Mouse (Mus musculus) left cerebral cortex, adult 11 months (tissue): Measurements from ENCODE around the gene Slc35f4.
A peak's percentile ranks its signal among the peaks of the same experiment; 100 is the strongest.

Source experiments
- DNase-seq: peaks from one replicate; pipeline ENCODE4 v3.0.0; 2022; ENCODE audit warnings: low spot score

The Slc35f4 gene

DNA sequence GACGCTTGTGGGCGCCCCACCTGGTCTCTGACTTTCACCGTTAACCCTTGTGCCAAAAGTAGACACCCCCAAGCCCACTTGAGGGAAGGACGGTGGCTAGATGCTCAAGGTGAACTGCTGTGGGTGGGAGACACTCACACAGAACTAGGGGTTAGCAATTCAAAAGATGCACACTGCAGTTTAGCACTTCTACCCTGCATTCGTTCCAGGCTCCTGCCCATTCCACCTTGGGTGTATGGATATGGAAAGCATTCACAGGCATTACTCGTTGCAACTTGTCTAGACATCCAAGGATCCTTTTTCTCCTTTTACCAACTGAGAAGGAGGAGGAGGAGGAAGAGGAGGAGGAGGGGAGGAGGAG, at the start of gene Slc35f4:
Slc35f4 (minus strand) TSS at position 116 of the 361 bp plus-strand sequence.
- DNase-seq = no peak

- no peak for DNase-seq
These were observed 42.5 kb upstream of the Slc35f4 start for GRCm38 (mm10) chr14:49568369-49568768.

GRCm38 (mm10) chr14:49560706-49561105, 34.9 kb upstream of the Slc35f4 start:
- DNase-seq = no peak

- no peak for DNase-seq
These were observed 14.3 kb upstream of the Slc35f4 start for GRCm38 (mm10) chr14:49540104-49540503.

DNA sequence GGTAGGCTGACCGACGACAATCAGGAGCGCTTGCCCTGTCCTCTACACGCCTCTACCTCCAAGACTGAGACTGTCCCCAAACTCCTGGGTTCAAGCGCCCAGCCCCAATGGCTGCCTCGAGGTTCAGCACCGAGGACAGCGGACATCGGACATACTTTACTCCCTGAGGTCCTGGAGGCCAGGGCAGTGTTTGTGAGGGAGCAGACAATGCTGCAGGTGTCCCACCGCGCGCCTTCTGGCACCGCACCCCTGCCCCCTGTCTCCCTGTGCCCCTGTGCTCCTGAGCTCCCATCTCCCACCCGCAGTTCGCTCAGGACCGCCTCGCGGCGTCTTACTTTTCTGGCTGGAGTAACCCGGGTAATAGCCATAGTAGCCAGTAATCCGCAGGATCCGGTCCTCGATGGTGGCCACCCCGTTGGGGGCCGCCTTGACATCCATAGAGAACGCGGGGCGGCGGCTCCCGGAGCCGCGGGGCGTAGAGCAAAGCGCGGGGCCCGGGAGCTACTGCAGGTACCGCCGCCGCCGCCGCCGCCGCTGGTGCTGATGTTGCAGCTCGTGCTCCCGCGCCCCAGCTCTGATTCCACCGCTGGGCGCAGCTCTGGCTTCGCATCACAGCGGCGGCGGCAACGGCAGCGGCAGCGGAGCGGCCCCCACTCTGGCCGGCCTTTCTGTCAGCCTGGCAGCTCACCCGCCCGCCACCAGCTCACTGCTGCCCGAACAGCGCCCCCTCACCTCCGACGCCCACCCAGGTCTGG, 493 bp downstream of the Slc35f4 start:
- DNase-seq = no peak

DNA sequence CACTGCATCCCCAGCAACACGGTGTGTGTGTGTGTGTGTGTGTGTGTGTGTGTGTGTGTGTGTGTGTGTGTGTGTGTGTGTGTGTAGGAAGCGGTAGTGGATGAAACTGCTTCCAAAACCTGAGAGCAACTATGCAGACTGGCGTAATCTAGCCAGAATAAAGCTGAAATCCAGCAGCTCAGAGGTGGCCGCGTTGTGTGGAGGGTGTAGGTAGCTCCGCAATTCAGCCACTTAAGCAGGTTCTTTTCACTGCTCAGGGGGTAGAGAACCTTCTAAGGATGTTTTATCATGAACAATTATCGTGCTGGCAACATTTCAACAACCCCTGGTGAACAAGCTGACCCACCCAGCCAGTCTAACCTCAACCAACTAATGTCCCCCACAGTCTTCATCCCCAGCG, 1.2 kb downstream of the Slc35f4 start:
- DNase-seq = no peak

DNA sequence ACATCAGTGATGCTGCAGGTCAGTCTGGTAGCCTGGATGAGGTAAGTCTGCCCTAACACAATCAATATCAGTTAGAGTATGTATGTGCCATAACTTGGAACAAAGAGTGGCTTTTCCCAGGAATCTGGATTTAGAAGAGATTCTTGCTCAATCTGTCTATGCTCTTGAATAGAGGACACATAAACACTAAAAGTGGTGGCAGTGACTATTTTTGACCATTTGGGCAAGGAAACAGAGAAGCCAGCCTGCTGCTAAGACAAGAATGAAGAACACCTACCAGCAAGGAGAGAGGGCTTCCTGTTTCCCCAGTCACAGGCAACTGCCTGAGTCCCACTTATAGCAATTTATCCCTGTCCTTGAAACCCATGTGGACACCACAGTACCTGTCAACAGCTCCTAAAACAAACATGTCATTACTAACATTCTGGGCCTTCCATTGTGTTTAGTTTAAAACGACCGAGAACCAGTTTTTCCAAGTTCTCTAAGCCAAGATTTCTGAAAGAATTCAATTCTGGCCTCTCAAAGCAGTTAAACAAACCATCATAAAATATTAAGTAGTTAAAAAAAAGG, 10.7 kb downstream of the Slc35f4 start:
- DNase-seq = no peak

- no peak for DNase-seq
These were observed 11.7 kb downstream of the Slc35f4 start for GRCm38 (mm10) chr14:49514137-49514536.

- DNase-seq = no peak
These were observed 30.7 kb downstream of the Slc35f4 start for GRCm38 (mm10) chr14:49495192-49495591.

DNA sequence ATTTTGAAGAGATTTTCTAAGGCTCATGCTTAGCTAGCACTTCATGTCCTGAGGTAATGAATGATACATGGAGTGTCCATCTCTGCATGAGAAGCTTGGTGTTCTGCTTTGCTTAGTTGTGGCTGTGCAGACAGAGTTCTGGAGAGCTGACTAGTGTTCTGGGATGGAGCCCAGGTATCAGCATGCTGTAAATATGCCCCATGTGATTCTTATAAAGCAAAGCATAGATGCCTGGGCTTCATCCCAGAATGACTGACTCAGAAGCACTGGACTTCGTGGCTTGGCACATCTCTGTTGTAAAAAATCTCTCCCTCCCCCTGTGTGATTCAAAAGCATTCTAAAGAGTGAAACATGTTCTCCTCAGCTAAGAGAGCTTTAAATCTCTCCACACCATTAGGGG, 32.1 kb downstream of the Slc35f4 start:
- peak; percentile 35 for DNase-seq

DNA sequence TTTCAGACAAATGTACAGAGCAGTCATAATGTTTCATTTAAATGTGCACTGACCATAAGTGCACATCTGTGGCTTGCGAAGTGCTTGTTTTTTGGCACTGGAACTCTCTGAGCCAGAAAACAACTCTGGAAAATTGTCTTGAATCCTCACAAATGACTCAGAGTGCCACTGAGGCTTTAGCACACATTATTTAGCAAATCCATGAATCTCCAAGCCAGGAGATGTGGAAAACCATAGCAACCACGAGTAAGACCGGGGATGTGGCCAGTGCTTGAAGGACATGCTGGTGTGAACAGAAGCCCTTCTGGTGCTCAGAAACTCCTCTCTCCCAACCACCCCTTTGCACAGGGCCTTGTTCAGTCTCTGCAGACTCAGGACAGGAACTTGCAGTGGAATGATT, 33.3 kb downstream of the Slc35f4 start:
- no peak for DNase-seq

GRCm38 (mm10) chr14:49476602-49477001, 49.2 kb downstream of the Slc35f4 start:
- DNase-seq = no peak

GRCm38 (mm10) chr14:49461761-49462160, 64.1 kb downstream of the Slc35f4 start:
- DNase-seq = no peak

- no peak for DNase-seq
These were observed 65.0 kb downstream of the Slc35f4 start for GRCm38 (mm10) chr14:49460799-49461198.

GRCm38 (mm10) chr14:49454283-49454914, 71.4 kb downstream of the Slc35f4 start:
- DNase-seq = no peak

DNA sequence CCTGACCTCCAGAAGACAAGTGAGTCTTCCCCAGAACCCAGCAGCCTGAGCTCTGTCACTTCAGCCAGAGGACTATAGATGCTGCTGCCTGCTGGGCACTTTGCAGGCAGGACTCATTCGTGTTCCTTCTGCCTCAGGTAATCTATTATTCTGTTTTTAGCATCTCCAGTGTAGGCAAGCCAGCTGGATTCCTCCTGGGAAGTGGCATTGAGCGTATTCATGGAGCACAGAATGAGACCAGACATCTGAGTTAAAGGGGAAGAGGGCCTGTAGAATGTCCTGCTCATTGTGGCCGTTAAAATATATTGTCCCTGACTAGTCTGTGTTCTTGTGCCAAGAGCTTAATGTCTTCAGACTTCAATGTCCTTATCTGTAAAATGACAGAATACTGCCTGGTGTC, 72.1 kb downstream of the Slc35f4 start:
- DNase-seq = no peak

DNA sequence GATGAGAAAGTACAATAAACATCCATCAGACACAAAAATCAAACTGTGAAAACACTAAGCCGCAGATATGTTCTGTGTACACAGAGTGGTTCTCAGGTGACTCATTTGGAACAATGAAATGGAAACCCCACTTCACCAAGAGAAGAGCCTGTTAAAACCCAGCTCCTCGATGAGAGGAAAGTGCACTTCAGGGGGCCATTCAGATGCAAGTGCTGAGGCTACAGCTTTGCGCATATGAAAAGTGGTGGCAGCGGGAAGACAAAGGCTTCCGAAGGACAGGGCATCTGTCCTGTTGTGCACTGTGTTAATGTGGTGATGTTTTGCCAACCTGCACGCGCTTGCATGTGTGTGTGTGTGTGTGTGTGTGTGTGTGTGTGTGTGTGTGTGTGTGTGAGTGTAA, 78.2 kb downstream of the Slc35f4 start:
- no peak for DNase-seq

GRCm38 (mm10) chr14:49446461-49446860, 79.4 kb downstream of the Slc35f4 start:
- no peak for DNase-seq

- peak; percentile 13 for DNase-seq
These were observed 89.0 kb downstream of the Slc35f4 start for GRCm38 (mm10) chr14:49436811-49437210.

DNA sequence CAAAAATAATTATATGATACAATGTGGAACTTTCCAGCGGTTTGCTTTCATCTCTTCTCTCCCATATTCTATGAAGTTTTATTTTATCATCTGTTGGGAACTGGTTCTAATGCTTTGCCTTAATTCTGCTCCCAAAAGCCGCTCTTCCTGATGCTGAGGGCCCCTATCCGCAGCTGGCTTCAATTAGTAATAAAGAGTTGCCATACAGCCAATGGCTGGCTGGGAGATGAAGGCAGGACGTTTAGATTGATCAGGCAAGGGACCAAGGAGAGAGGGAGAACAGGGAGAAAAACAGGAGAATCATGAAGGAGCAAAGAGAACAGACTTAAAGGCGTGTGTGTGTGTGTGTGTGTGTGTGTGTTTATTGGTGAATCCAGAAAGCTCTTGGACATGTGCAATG, 94.0 kb downstream of the Slc35f4 start:
- DNase-seq = no peak

GRCm38 (mm10) chr14:49392482-49392881, 133.4 kb downstream of the Slc35f4 start:
- DNase-seq = no peak

GRCm38 (mm10) chr14:49362161-49362560, 163.7 kb downstream of the Slc35f4 start:
- DNase-seq = no peak

- no peak for DNase-seq
These were observed 170.3 kb downstream of the Slc35f4 start for GRCm38 (mm10) chr14:49355561-49355960.

DNA sequence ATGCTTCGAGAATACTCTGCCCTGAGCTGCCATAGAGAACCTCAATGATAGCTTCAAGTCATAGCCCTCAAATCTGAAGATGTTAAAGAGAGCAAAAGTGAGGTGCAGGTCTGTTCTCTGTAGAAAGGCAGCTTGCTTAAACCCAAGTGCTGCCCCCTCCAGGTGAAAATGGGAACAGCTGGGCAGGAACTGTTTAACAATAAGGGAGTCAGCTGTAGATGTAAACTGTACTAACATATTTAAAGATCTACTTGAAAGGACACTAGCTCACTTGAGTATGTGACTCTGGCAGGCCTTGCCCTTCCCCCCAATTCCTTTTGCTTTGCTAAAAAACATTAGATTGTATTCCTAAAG, 177.0 kb downstream of the Slc35f4 start:
- no peak for DNase-seq
